Mouse (Mus musculus) small intestine, adult 2 months (tissue): Measurements from ENCODE around the gene Itsn2.

ENCODE experiments used
- CTCF ChIP-seq: fragments of 200-500 bp; IDR thresholded peaks from 2 replicates; pipeline ENCODE4 v1.5.1; 2012; ENCODE audit warnings: low read depth, mild to moderate bottlenecking, control low read depth, inconsistent platforms, low read length, moderate library complexity, mixed read lengths; ENCODE audit not compliant: insufficient replicate concordance, insufficient read length; ENCODE audit errors: extremely low read depth
- POLR2A ChIP-seq: fragments of 200-500 bp; IDR thresholded peaks from 2 replicates; pipeline ENCODE4 v1.6.1; 2012; ENCODE audit warnings: low read depth, mild to moderate bottlenecking, control low read depth, inconsistent platforms, low read length, moderate library complexity

GRCm38 (mm10) chr12:4738031-4738576 is 145.7 kb downstream of the Itsn2 start, which contains the start of gene Fam228a:
- TF ChIP-seq CTCF (no peak), POLR2A (no peak)
